Mouse (Mus musculus): ENCODE measurements around the gene Card6.

DNA sequence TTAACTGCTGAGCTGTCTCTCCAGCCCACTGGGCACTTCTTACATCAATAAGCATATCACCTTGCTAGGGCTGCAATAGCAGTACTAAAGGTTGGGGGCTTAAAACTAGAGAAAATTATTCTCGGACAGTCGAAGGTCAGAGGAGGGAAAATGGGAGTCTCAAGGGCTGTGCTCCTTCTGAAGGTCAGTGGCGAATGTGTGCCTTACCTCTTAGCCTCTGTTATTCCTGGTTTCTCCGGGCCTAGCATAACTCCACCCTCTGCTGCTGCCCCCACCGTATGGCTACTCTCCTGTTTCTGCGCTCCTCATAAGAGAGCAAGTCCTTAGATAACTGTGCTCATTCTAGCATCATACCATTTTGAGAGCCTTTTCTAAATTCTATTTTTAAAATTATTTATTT lies 43.8 kb upstream of the Card6 start:
- TF ChIP-seq CTCF (IDR thresholded peaks at IDR 0.05; ENCODE audit: low read depth, low read length) = no peak
- TF ChIP-seq POLR2A (IDR thresholded peaks at IDR 0.05; ENCODE audit: borderline replicate concordance, low read depth, low read length) = no peak
